ENCODE assay signal across 8 mouse cellular contexts in the genomic region with DNA sequence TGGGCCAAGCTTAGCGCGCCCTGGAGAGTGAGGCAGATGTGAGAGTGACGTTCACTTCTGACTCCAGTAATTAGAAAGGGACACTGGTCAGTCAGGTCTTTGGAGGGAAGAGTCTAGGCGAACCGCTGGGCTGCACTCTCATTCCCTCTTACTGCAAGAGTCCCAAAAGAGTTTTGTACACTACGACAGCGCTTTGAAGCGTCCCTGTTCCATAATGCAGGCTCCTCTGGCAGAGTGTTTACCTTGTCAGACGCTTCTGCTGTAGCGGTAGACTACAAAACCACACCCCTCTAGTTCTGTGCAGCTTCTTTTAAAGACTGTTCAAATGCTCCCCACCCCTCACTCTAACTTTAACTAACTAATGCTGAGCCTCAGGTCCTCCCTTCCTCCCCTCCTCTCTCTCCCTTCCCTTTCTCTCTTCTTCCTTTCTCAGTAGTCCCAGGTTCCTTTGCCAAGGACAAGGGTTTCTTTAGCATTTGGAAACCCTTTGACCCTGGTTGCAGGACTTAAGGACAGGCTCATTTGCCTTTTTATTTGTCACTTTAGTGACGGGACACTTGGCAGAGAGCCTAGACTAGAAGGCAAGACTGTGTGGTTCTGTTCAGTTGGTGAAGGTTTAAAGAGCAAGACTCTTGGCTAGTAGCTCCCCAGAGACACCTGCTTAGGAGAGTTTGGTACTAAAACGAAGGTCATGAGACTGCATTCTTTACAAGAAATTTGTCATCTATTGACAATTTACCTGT. TPM values are rescaled to one million over a fixed set of nuclear protein-coding genes. Genes with fewer than 3 reads are reported as not detected.
DNase-seq lines count a peak whose midpoint lies in the region; ATAC-seq and TF ChIP-seq lines count a peak whose summit lies in the region.

No protein-coding gene starts in this region.

- peak overlapping the region; percentile 81 for H3K4me2 ChIP-seq in heart, postnatal 0 days (ENCODE audit: low read depth, low read length)
- peak overlapping the region; percentile 69 for H3K4me2 ChIP-seq in liver, embryonic 13.5 days

- TF ChIP-seq EP300 in heart, adult 2 months (IDR thresholded peaks at IDR 0.05; ENCODE audit: insufficient read depth, low read depth, low read length), result no peak
- TF ChIP-seq EP300 in heart, postnatal 0 days (IDR thresholded peaks at IDR 0.05; ENCODE audit: low read depth), result no peak

- intact Hi-C loops in heart, adult 2 months (cut with DNase I), result no loop called here

- TF ChIP-seq POLR2A in heart, adult 2 months (IDR thresholded peaks at IDR 0.05; ENCODE audit: insufficient read depth, low read depth, low read length), result no peak

- H3K9ac ChIP-seq in heart, adult 2 months (ENCODE audit: low read depth, low read length), result no peak overlapping the region
- peak overlapping the region; percentile 31; the same call in 1 of the 2 replicates for H3K9ac ChIP-seq in heart, postnatal 0 days (replicated peaks; ENCODE audit: low read depth, low read length)
- H3K9ac ChIP-seq in liver, embryonic 13.5 days, result no peak overlapping the region

- peak overlapping the region; percentile 44 for H3K4me3 ChIP-seq in heart, adult 2 months
- H3K4me3 ChIP-seq in heart, postnatal 0 days (ENCODE audit: low read depth, low read length), result peak overlapping the region; percentile 53
- peak overlapping the region; percentile 43 for H3K4me3 ChIP-seq in liver, embryonic 13.5 days (replicated peaks)

- ATAC-seq in heart, postnatal 0 days (ENCODE audit: insufficient read depth, low read depth), result peak; percentile 70
- ATAC-seq in liver, embryonic 13.5 days (ENCODE audit: low read depth), result no peak; the same call in none of the 2 replicates
- no peak for ATAC-seq in erythroid progenitor cell, adult 5-6 weeks (replicated peaks; ENCODE audit: low FRiP score, poor library complexity, severe bottlenecking)

- H3K27ac ChIP-seq in heart, adult 2 months, result no peak overlapping the region
- H3K27ac ChIP-seq in heart, postnatal 0 days (ENCODE audit: low read depth), result peak overlapping the region; percentile 47
- H3K27ac ChIP-seq in liver, embryonic 13.5 days, result no peak overlapping the region

- WGBS in heart, adult 2 months, result 5% methylated on average over 12 of the region's 12 CpGs
- 3% methylated on average over 12 of the region's 12 CpGs for WGBS in heart, postnatal 0 days
- 2% methylated on average over 12 of the region's 12 CpGs for WGBS in liver, embryonic 13.5 days (ENCODE audit: insufficient replicate concordance)

- no peaks in the 10 kb centered on the region for H3K79me2 ChIP-seq in heart, adult 2 months (replicated peaks; ENCODE audit: control insufficient read depth, insufficient read depth, low read length)

- H3K36me3 ChIP-seq in heart, adult 2 months (ENCODE audit: control insufficient read depth, insufficient read depth, low read length), result no peaks in the 10 kb centered on the region
- no peaks in the 10 kb centered on the region for H3K36me3 ChIP-seq in heart, postnatal 0 days (replicated peaks; ENCODE audit: control insufficient read depth, insufficient read depth, low read length)
- H3K36me3 ChIP-seq in liver, embryonic 13.5 days, result no peaks in the 10 kb centered on the region

- DNase-seq in heart, adult 2 months, result no peak
- DNase-seq in heart, adult 18-20 months, result no peak
- peak; percentile 37 for DNase-seq in MN1 (ENCODE audit: low spot score)
- no peak for DNase-seq in heart, postnatal 0 days (ENCODE audit: low spot score)
- no peak for DNase-seq in liver, embryonic 13.5 days
- DNase-seq in cerebellum, adult 9-11 months, result no peak
- DNase-seq in urinary bladder, postnatal 10 days (ENCODE audit: low spot score), result no peak

- no peaks in the 10 kb centered on the region for H3K4me1 ChIP-seq in heart, adult 2 months (ENCODE audit: control insufficient read depth, insufficient read depth, low read length)
- peaks cover 8% of the 10 kb centered on the region; the same call in 1 of the 2 replicates for H3K4me1 ChIP-seq in heart, postnatal 0 days (ENCODE audit: control insufficient read depth, insufficient read depth)
- peaks cover 11% of the 10 kb centered on the region for H3K4me1 ChIP-seq in liver, embryonic 13.5 days (replicated peaks)

- TF ChIP-seq CTCF in heart, adult 2 months (IDR thresholded peaks at IDR 0.05), result no peak
- no peak for TF ChIP-seq CTCF in heart, postnatal 0 days (IDR thresholded peaks at IDR 0.05; ENCODE audit: low read depth)

- no peaks in the 10 kb centered on the region for H3K9me3 ChIP-seq in heart, postnatal 0 days (replicated peaks; ENCODE audit: control insufficient read depth, low read length)
- H3K9me3 ChIP-seq in liver, embryonic 13.5 days (replicated peaks), result no peaks in the 10 kb centered on the region

- no peaks in the 10 kb centered on the region for H3K27me3 ChIP-seq in heart, adult 2 months (ENCODE audit: control insufficient read depth, insufficient read depth, low read length)
- peaks cover 16% of the 10 kb centered on the region for H3K27me3 ChIP-seq in heart, postnatal 0 days (ENCODE audit: control insufficient read depth, insufficient read depth, low read length)
- peaks cover 33% of the 10 kb centered on the region for H3K27me3 ChIP-seq in liver, embryonic 13.5 days

RNA-seq across cellular contexts. Expression of gene Rorb, which starts 0.6 kb away (rescaled TPM):
- under 1 TPM; 0.36 to 0.37 TPM for total RNA-seq in heart, adult 2 months (2021)
- 0.12 and 0.14 TPM in 2 replicates for polyA plus RNA-seq in heart, adult 2 months (2012; rRNA removed)
- under 1 TPM; 0.42 to 0.51 TPM for total RNA-seq in heart, adult 18-20 months (2021)
- total RNA-seq in heart, postnatal 0 days (2014; rRNA removed; ENCODE audit: low replicate concordance), result 2.0 TPM in 1 of 2 replicates, not detected in the other
- polyA plus RNA-seq in heart, postnatal 0 days (2015; fragmentation: Nextera tagmentation; extraction: Ambion mirVana), result 0.36 and 0.43 TPM in 2 replicates
- 0.01 and 0.03 TPM in 2 replicates for polyA plus RNA-seq in liver, embryonic 13.5 days (2015; fragmentation: Nextera tagmentation; extraction: Ambion mirVana)
- not detected in 2 replicates for total RNA-seq in erythroid progenitor cell, adult 5-6 weeks (2015; ENCODE audit: low replicate concordance)
- not detected in 2 replicates for total RNA-seq in erythroid progenitor cell, adult 5-6 weeks (2017; ENCODE audit: low replicate concordance)
